Mouse (Mus musculus) kidney, postnatal 0 days (tissue): ENCODE data around the gene Ifna16. TPM values are rescaled to one million over a fixed set of nuclear protein-coding genes. Genes with fewer than 3 reads are reported as not detected.

Source experiments
- ATAC-seq: fragments of 200-750 bp; cut with Nextera tagmentation; replicated peaks from 2 replicates; pipeline ENCODE4 v1.8.0; 2017; ENCODE audit warnings: low read depth, moderate number of reproducible peaks, moderate TSS enrichment, moderate library complexity; ENCODE audit not compliant: low FRiP score
- DNase-seq: peaks from one replicate; pipeline ENCODE4 v3.0.0-alpha.2; 2016; ENCODE audit warnings: low spot score
- H3K27ac ChIP-seq: fragments of 300-500 bp; sonication (generic); 2 replicates; pipeline ENCODE4 v1.5.1; 2014; ENCODE audit warnings: mild to moderate bottlenecking
- H3K27me3 ChIP-seq: fragments of 300-500 bp; sonication (generic); 2 replicates; pipeline ENCODE4 v1.6.1; 2014; ENCODE audit warnings: low read length, mixed read lengths; ENCODE audit not compliant: insufficient read depth
- H3K36me3 ChIP-seq: fragments of 300-500 bp; sonication (generic); 2 replicates; pipeline ENCODE4 v1.6.1; 2014; ENCODE audit warnings: low read length, mixed read lengths; ENCODE audit not compliant: insufficient read depth
- H3K4me1 ChIP-seq: fragments of 300-500 bp; sonication (generic); replicated peaks from 2 replicates; pipeline ENCODE4 v1.6.1; 2014; ENCODE audit warnings: antibody characterized with exemption, low read length, mixed read lengths; ENCODE audit not compliant: insufficient read depth
- H3K4me2 ChIP-seq: fragments of 300-500 bp; sonication (generic); 2 replicates; pipeline ENCODE4 v1.6.1; 2014; ENCODE audit warnings: mild to moderate bottlenecking, low read length, moderate library complexity, mixed read lengths
- H3K4me3 ChIP-seq: fragments of 300-500 bp; sonication (generic); replicated peaks from 2 replicates; pipeline ENCODE4 v1.5.1; 2014; ENCODE audit warnings: low read depth, low read length
- H3K9ac ChIP-seq: fragments of 300-500 bp; sonication (generic); 2 replicates; pipeline ENCODE4 v1.6.1; 2014; ENCODE audit warnings: low read depth, low read length
- H3K9me3 ChIP-seq: fragments of 300-500 bp; sonication (generic); replicated peaks from 2 replicates; pipeline ENCODE4 v1.6.1; 2016; ENCODE audit warnings: low read length, inconsistent platforms, mixed read lengths
- CTCF ChIP-seq: IDR thresholded peaks from 2 replicates; pipeline ENCODE4 v1.5.1; 2016; ENCODE audit warnings: antibody characterized with exemption, low read depth, mild to moderate bottlenecking, moderate library complexity
- WGBS: fragments of 180-500 bp; shearing (Covaris S2); extraction: QIAGEN DNeasy Blood & Tissue Kit; methylation state at CpG from one replicate; pipeline ENCODE4 v1.1.7; 2014; 5-methylcytosine and 5-hydroxymethylcytosine counted together
- polyA plus RNA-seq: library from polyadenylated mRNA; unstranded; fragments of >200 nt; fragmentation: Nextera tagmentation; extraction: Ambion mirVana; gene quantifications from 2 replicates; pipeline ENCODE4 v1.2.1, GENCODE M21; 2015

The Ifna16 gene
- polyA plus RNA-seq, 1 experiment from 2014 or later, result not detected

DNA sequence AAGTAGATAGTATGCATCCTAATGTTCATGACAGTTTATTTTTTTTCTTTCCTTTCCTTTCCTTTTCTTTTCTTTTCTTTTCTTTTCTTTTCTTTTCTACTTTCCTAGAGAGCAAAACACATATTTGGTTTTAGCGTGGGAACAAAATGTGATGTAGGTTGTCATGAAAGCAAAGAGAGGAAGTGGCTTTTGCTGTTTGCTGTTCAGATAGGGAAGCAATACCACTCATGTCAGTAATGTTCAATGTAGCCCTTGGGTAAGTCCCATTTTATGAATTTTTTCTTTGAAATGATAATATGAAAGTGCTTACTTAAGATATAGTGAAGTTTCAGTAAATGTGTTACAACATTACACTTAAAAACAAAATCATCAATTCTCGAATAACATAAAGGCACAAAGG lies 16.7 kb upstream of the Ifna16 start:
- Histone ChIP-seq H3K9ac (no peak overlapping the region), H3K9me3 (no peaks in the 10 kb centered on the region), H3K4me3 (no peak overlapping the region), H3K36me3 (no peaks in the 10 kb centered on the region), H3K4me1 (no peaks in the 10 kb centered on the region), H3K27me3 (no peaks in the 10 kb centered on the region), H3K27ac (no peak overlapping the region), H3K4me2 (no peak overlapping the region)
- DNase-seq (no peak), ATAC-seq (no peak)
- 83% methylated on average over 2 of the region's 2 CpGs for WGBS
- no peak for TF ChIP-seq CTCF

DNA sequence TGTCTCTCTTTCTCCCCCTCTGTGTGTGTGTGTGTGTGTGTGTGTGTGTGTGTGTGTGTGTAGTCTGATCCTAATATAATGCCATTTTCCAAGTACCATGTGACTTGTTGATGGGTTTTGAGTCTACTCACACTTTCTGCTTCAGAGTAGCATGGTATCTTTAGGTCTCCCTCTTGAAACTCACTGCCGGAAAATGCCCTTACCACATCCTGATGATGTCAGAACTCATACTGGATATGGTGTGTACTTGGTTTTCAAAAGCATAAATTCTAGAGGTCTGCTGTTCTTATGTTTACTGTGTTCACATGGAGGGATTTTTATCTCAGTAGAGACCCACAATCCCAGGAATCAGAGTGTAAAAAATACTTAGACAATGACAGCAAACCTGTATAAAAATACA lies 15.8 kb upstream of the Ifna16 start:
- Histone ChIP-seq H3K4me1 (no peaks in the 10 kb centered on the region), H3K27ac (no peak overlapping the region), H3K4me2 (no peak overlapping the region), H3K9ac (no peak overlapping the region), H3K9me3 (no peaks in the 10 kb centered on the region), H3K27me3 (no peaks in the 10 kb centered on the region), H3K36me3 (no peaks in the 10 kb centered on the region), H3K4me3 (no peak overlapping the region)
- 93% methylated on average over 1 of the region's 1 CpGs for WGBS
- DNase-seq (no peak), ATAC-seq (no peak)
- TF ChIP-seq CTCF, result no peak

DNA sequence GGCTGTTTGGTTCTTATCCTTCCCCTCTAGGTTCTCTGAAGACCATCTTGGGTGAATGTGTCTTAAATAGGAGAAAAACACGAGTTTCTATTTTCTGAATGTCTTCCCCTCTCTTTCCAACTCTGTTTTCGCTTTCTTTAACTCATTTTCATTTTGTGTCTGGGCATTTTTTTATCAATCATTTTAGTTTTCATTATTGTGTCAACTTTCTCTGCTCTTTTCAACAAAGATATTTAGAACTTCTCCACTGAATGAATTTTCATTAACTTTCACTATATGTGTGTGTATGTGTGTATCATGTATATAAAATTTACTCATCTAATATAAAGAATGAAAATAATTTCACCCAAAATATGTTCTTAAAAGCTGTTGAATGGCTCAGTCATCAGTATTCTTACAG lies 14.5 kb upstream of the Ifna16 start, which contains the start of gene Ifnab:
Gene Ifnab, minus strand, starts transcription at position 101 of the 400 bp plus-strand sequence.
- ATAC-seq (no peak), DNase-seq (no peak)
- no peak for TF ChIP-seq CTCF
- Histone ChIP-seq H3K36me3 (no peaks in the 10 kb centered on the region), H3K27me3 (no peaks in the 10 kb centered on the region), H3K4me3 (no peak within 1 kb of the TSS), H3K4me2 (no peak within 1 kb of the TSS), H3K27ac (no peak within 1 kb of the TSS), H3K4me1 (no peaks in the 10 kb centered on the region), H3K9me3 (no peaks in the 10 kb centered on the region), H3K9ac (no peak within 1 kb of the TSS)
- 66% methylated on average over 2 of the region's 2 CpGs for WGBS

DNA sequence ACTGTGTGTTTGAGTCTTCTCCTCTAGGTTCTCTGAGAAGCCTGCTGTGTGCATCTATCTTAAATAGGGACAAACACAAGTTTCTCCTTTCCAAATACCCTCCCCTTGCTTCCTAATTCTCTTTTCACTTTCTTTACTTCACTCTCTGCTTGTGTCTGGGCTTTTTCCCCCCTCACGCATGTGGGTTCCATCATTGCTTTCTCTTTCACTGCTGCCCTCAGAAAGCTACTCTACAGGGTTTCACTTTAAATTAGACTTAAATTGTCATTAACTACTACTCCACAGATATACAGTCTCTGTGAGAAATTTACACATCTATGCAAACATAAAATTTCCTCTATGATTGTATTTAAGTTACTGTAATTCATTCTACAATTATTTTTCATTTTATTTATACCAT lies 7.1 kb upstream of the Ifna16 start, which contains the start of gene Ifna2:
Gene Ifna2, minus strand, starts transcription at position 101 of the 400 bp plus-strand sequence.
- DNase-seq (no peak), ATAC-seq (no peak)
- Histone ChIP-seq H3K9ac (no peak within 1 kb of the TSS), H3K4me3 (no peak within 1 kb of the TSS), H3K4me2 (no peak within 1 kb of the TSS), H3K27me3 (no peaks in the 10 kb centered on the region), H3K27ac (no peak within 1 kb of the TSS), H3K36me3 (no peaks in the 10 kb centered on the region), H3K9me3 (no peaks in the 10 kb centered on the region), H3K4me1 (no peaks in the 10 kb centered on the region)
- TF ChIP-seq CTCF, result no peak
- 83% methylated on average over 1 of the region's 1 CpGs for WGBS

DNA sequence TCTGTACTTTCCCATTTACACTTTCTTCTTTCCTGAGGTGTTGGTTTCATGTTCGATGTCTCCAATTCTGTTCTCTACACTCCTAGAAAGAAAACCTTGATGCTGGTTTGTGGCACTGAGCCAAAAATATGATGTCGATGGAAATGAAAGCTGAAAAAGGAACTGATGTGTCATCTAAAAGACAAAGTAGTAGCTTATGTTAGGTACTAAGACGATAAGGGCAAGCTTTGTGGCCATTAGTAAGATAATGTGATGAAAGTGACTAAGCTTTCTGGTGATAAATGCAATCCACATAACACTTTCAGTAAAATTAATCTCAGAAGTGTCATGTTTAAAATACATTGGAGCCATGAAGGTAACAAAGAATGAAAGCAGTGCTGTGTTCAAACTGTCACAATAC lies 4.6 kb upstream of the Ifna16 start:
- ATAC-seq, result no peak
- WGBS, result 70% methylated on average over 3 of the region's 3 CpGs
- DNase-seq, result no peak
- Histone ChIP-seq H3K9me3 (no peaks in the 10 kb centered on the region), H3K4me1 (no peaks in the 10 kb centered on the region), H3K4me3 (no peak overlapping the region), H3K27ac (no peak overlapping the region), H3K36me3 (no peaks in the 10 kb centered on the region), H3K4me2 (no peak overlapping the region), H3K9ac (no peak overlapping the region), H3K27me3 (no peaks in the 10 kb centered on the region)
- TF ChIP-seq CTCF, result no peak

DNA sequence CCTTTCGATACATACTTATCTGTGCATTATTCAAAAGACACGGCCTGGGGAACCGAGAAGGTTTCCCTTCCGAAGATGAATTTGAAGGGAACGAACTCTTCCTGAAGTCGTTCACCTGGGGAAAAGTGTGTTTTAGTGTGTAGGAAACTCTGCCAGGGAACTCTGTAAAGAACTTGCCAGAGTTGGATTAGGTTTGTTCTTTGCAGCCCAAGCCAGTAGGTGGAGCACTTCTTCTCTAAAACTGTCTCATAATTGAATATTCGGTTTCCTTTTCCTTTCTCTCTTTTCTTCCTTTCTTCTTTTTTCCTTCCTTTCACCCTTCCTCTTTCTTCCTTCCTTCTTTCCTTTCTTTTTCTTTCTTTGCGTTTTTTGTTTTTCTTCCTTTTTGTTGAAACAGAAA lies 3.6 kb upstream of the Ifna16 start:
- no peak overlapping the region for H3K27ac ChIP-seq
- no peaks in the 10 kb centered on the region for H3K36me3 ChIP-seq
- no peaks in the 10 kb centered on the region for H3K27me3 ChIP-seq
- peak; percentile 70 for TF ChIP-seq CTCF
- 48% methylated on average over 8 of the region's 8 CpGs for WGBS
- H3K4me2 ChIP-seq, result no peak overlapping the region
- no peak overlapping the region for H3K9ac ChIP-seq
- peak; percentile 59 for DNase-seq
- no peak overlapping the region for H3K4me3 ChIP-seq
- no peaks in the 10 kb centered on the region for H3K4me1 ChIP-seq
- no peaks in the 10 kb centered on the region for H3K9me3 ChIP-seq
- no peak for ATAC-seq

DNA sequence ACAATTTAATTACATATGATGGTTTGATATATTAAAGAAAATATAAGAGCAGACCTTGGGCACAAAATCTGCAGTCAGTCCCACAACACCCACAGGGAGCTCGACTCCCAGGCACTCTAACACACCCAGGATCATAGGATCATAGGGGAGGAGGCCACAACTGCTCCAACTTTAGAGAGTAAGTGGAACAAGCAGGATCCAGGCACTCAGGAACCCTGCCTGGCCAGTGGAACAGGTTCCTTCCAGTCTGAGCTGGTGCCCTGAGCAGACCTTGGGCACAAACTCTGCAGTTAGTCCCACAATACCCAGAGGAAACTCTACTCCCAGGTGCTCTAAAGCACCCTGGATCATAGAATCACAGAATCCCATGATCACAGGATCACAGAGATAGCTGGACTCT lies 21.3 kb downstream of the Ifna16 start:
- no peak for DNase-seq
- Histone ChIP-seq H3K36me3 (no peaks in the 10 kb centered on the region), H3K4me2 (no peak overlapping the region), H3K4me1 (no peaks in the 10 kb centered on the region), H3K27me3 (no peaks in the 10 kb centered on the region), H3K9me3 (no peaks in the 10 kb centered on the region), H3K9ac (no peak overlapping the region), H3K4me3 (no peak overlapping the region), H3K27ac (no peak overlapping the region)
- WGBS, result 39% methylated on average over 1 of the region's 1 CpGs
- TF ChIP-seq CTCF, result no peak
- no peak for ATAC-seq
